Mouse (Mus musculus) midbrain, postnatal 0 days (tissue): ENCODE measurements at regions not wholly inside any gene's neighbourhood (a gene's known extent, or its start where the extent isn't known, plus 50 kb on each side); places are given as distances from the start of the nearest gene placed in this dataset.

Source experiments
- ATAC-seq: fragments of 200-750 bp; cut with Nextera tagmentation; 2 replicates; pipeline ENCODE4 v1.8.0; 2017; ENCODE audit warnings: moderate number of reproducible peaks, mild to moderate bottlenecking, moderate TSS enrichment, moderate library complexity; ENCODE audit not compliant: low FRiP score
- DNase-seq: peaks from one replicate; pipeline ENCODE4 v3.0.0-alpha.2; 2015; ENCODE audit warnings: low spot score
- H3K27ac ChIP-seq: fragments of 300-500 bp; sonication (generic); 2 replicates; pipeline ENCODE4 v1.5.1; 2014; ENCODE audit warnings: low read depth, mild to moderate bottlenecking, low read length, mixed read lengths
- H3K27me3 ChIP-seq: fragments of 300-500 bp; sonication (generic); 2 replicates; pipeline ENCODE4 v1.6.1; 2014; ENCODE audit warnings: low read length, control low read depth, mixed read lengths; ENCODE audit not compliant: insufficient read depth
- H3K36me3 ChIP-seq: fragments of 300-500 bp; sonication (generic); 2 replicates; pipeline ENCODE4 v1.6.1; 2014; ENCODE audit warnings: low read length, control low read depth, mixed read lengths; ENCODE audit not compliant: insufficient read depth
- H3K4me1 ChIP-seq: fragments of 300-500 bp; sonication (generic); 2 replicates; pipeline ENCODE4 v1.6.1; 2014; ENCODE audit warnings: mild to moderate bottlenecking, control low read depth, antibody characterized with exemption, low read length, mixed read lengths; ENCODE audit not compliant: insufficient read depth
- H3K4me2 ChIP-seq: fragments of 300-500 bp; sonication (generic); 2 replicates; pipeline ENCODE4 v1.6.1; 2014; ENCODE audit warnings: low read depth, mild to moderate bottlenecking, low read length, mixed read lengths; ENCODE audit not compliant: poor library complexity, severe bottlenecking
- H3K4me3 ChIP-seq: fragments of 300-500 bp; sonication (generic); 2 replicates; pipeline ENCODE4 v1.5.1; 2014; ENCODE audit warnings: low read depth, mild to moderate bottlenecking, low read length, moderate library complexity
- H3K9ac ChIP-seq: fragments of 300-500 bp; sonication (generic); replicated peaks from 2 replicates; pipeline ENCODE4 v1.6.1; 2014; ENCODE audit warnings: mild to moderate bottlenecking, low read length, moderate library complexity, mixed read lengths; ENCODE audit not compliant: poor library complexity, severe bottlenecking
- H3K9me3 ChIP-seq: fragments of 300-500 bp; sonication (generic); 2 replicates; pipeline ENCODE4 v1.6.1; 2016; ENCODE audit warnings: low read length, control low read depth
- CTCF ChIP-seq: IDR thresholded peaks from 2 replicates; pipeline ENCODE4 v1.5.1; 2016; ENCODE audit warnings: antibody characterized with exemption, mild to moderate bottlenecking
- WGBS: fragments of 180-500 bp; shearing (Covaris S2); extraction: QIAGEN DNeasy Blood & Tissue Kit; methylation state at CpG from one replicate; pipeline ENCODE4 v1.1.7; 2014; 5-methylcytosine and 5-hydroxymethylcytosine counted together

DNA sequence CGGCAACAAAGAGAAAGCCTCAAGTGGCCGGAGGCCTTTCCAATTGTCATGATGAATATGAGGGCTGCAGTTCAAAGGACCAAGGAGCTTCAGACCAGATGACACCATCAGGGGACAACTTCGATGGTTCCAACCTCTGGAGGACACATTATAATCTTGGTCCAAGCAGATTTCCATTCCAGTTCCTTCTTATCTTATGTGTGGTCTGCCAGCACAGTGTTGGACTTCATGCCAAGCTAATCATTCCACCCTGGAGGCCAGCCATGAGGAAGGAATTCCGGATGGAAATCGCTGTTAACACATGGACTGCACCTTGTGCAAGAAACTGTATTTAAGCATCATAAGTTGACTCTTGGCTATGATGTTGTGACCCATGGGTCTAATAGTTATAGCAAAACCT lies 334.5 kb upstream of the Gm21798 start:
- 91% methylated on average over 5 of the region's 5 CpGs for WGBS
- Histone ChIP-seq H3K4me3 (no peak overlapping the region), H3K27me3 (no peaks in the 10 kb centered on the region), H3K9me3 (no peaks in the 10 kb centered on the region), H3K4me1 (no peaks in the 10 kb centered on the region; the same call in 1 of the 2 replicates), H3K27ac (no peak overlapping the region), H3K4me2 (no peak overlapping the region), H3K9ac (no peak overlapping the region), H3K36me3 (no peaks in the 10 kb centered on the region)
- ATAC-seq, result no peak
- TF ChIP-seq CTCF, result no peak
- DNase-seq, result no peak

- H3K27ac ChIP-seq, result no peak overlapping the region
- 15% methylated on average over 2 of the region's 3 CpGs for WGBS
- H3K4me1 ChIP-seq, result no peaks in the 10 kb centered on the region
- no peak for TF ChIP-seq CTCF
- H3K9ac ChIP-seq, result no peak overlapping the region
- no peak overlapping the region for H3K4me3 ChIP-seq
- H3K4me2 ChIP-seq, result no peak overlapping the region
- H3K27me3 ChIP-seq, result no peaks in the 10 kb centered on the region
- H3K36me3 ChIP-seq, result no peaks in the 10 kb centered on the region
- DNase-seq (peak; percentile 47), ATAC-seq (no peak)
- no peaks in the 10 kb centered on the region for H3K9me3 ChIP-seq
These were observed 329.7 kb upstream of the Gm21798 start for GRCm38 (mm10) chr15:64487801-64488200.

- Histone ChIP-seq H3K4me1 (no peaks in the 10 kb centered on the region), H3K36me3 (no peaks in the 10 kb centered on the region), H3K9me3 (no peaks in the 10 kb centered on the region), H3K9ac (no peak overlapping the region), H3K27ac (no peak overlapping the region), H3K4me3 (no peak overlapping the region), H3K4me2 (no peak overlapping the region), H3K27me3 (no peaks in the 10 kb centered on the region)
- no peak for DNase-seq
- ATAC-seq, result no peak
- TF ChIP-seq CTCF, result no peak
These were observed 316.7 kb upstream of the Gm21798 start for GRCm38 (mm10) chr15:64500783-64501182.

GRCm38 (mm10) chr15:64501479-64501878 lies 316.0 kb upstream of the Gm21798 start:
- WGBS, result 86% methylated on average over 1 of the region's 1 CpGs
- no peak overlapping the region for H3K4me3 ChIP-seq
- H3K36me3 ChIP-seq, result no peaks in the 10 kb centered on the region
- H3K9me3 ChIP-seq, result no peaks in the 10 kb centered on the region
- DNase-seq (no peak), ATAC-seq (no peak)
- H3K9ac ChIP-seq, result no peak overlapping the region
- H3K27ac ChIP-seq, result no peak overlapping the region
- TF ChIP-seq CTCF, result no peak
- H3K27me3 ChIP-seq, result no peaks in the 10 kb centered on the region
- no peak overlapping the region for H3K4me2 ChIP-seq
- no peaks in the 10 kb centered on the region for H3K4me1 ChIP-seq

- 85% methylated on average over 4 of the region's 4 CpGs for WGBS
- no peak for TF ChIP-seq CTCF
These were observed 312.7 kb upstream of the Gm21798 start for GRCm38 (mm10) chr15:64504751-64505150.

DNA sequence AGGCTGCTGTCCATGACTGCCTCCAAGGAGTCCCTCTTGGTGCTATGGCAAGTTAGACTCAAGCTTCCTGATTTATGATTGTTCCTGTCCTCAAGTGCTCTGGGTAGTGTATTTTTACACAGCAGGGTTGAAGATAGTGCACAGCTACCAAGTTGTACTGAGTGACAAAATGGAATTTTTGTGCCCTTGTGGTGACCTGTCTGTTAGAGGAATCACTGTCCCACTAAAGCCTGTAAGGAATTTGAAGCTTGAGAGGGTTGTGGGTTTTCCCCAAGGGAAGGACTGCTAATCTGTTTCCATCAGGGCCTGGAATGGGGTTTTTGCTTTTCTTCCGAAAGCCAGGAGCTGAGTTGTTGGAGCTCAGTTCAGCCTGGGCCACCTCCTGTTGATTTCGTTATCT lies 306.8 kb upstream of the Gm21798 start:
- 80% methylated on average over 2 of the region's 2 CpGs for WGBS
- H3K27ac ChIP-seq, result no peak overlapping the region
- no peaks in the 10 kb centered on the region for H3K9me3 ChIP-seq
- no peaks in the 10 kb centered on the region for H3K27me3 ChIP-seq
- DNase-seq, result no peak
- no peak overlapping the region for H3K9ac ChIP-seq
- no peaks in the 10 kb centered on the region for H3K36me3 ChIP-seq
- no peak overlapping the region for H3K4me2 ChIP-seq
- no peak overlapping the region for H3K4me3 ChIP-seq
- TF ChIP-seq CTCF, result no peak
- no peak for ATAC-seq
- no peaks in the 10 kb centered on the region for H3K4me1 ChIP-seq

More at GRCm38 (mm10) chr15:64504751-64505150, 312.7 kb upstream of the Gm21798 start:
- Histone ChIP-seq H3K27me3 (no peaks in the 10 kb centered on the region), H3K36me3 (no peaks in the 10 kb centered on the region), H3K27ac (no peak overlapping the region), H3K9me3 (no peaks in the 10 kb centered on the region), H3K4me1 (no peaks in the 10 kb centered on the region), H3K9ac (no peak overlapping the region), H3K4me2 (no peak overlapping the region), H3K4me3 (no peak overlapping the region)
- ATAC-seq (no peak), DNase-seq (no peak)
